Mouse (Mus musculus) cerebellum, adult 2 months (tissue): ENCODE measurements around the gene Asic4.

Experiments used
- CTCF ChIP-seq: fragments of 200-500 bp; IDR thresholded peaks from 2 replicates; pipeline ENCODE4 v1.5.1; 2011; ENCODE audit warnings: low read depth, mild to moderate bottlenecking, control low read depth, low read length, moderate library complexity, borderline replicate concordance; ENCODE audit not compliant: insufficient read depth
- POLR2A ChIP-seq: fragments of 200-500 bp; IDR thresholded peaks from 2 replicates; pipeline ENCODE4 v1.6.1; 2011; ENCODE audit warnings: low read length, control low read depth, borderline replicate concordance; ENCODE audit not compliant: insufficient read depth

DNA sequence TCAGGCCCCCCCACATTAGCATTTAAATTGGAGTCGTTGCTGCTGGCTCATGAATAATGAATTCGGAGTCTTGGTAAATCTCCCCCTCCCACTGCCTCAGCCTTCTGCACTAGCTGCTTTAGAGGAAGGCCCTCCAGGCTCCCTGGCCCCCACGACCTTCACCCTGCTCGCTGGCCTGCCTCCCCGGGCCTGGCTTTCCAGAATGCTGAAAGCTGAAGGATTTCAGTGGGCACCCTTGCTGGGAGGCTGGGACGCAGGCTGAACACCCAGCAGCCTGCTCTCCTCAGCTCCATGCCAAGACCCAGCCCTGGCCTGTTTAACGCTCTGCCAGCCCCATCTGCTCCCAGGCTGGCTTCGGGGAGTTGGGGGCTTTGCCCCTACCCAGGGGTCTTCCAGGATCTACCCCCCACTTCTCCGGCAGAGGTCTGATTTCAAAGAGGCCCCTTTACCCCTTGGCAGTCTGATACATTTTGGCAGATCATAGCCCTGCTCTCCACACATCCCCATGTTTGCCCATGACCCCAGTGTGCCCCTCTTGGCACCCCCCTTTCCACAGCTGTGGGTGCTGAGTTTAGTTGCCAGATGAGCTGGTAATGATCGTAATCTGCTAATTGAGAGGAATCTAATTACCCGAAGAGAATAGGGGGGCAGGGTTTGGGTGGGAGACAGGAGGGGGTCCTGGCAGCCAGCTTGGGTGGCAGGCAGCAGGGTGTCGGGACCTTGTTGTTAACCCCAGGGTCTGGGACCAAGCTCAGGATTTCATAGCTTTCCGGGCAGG is 6.8 kb upstream of the Asic4 start:
- TF ChIP-seq CTCF (no peak), POLR2A (no peak)
